Mouse (Mus musculus) megakaryocyte-erythroid progenitor cell, adult 5-6 weeks (primary cell): ENCODE data around the gene Nelfa. TPM values are rescaled to one million over a fixed set of nuclear protein-coding genes. Genes with fewer than 3 reads are reported as not detected.

Experiments used
- ATAC-seq: replicated peaks from 2 replicates; pipeline ENCODE4 v1.8.0; 2016; ENCODE audit warnings: mild to moderate bottlenecking, inconsistent platforms; ENCODE audit not compliant: severe bottlenecking, poor library complexity, low FRiP score, low TSS enrichment
- total RNA-seq, 2 experiments: library from RNA; stranded (forward) in 1 of 2; stranded (reverse) in 1 of 2; fragments of 200-1000, 215-1000 nt in 1 of 2; fragments of >200 nt in 1 of 2; fragmentation: Nextera tagmentation in 1 of 2; gene quantifications; 2 replicates each; pipeline ENCODE4 v1.2.3; 2014 to 2017

Nelfa gene
- total RNA-seq, 2 experiments from 2014 or later = 35.0 to 54.2 TPM

- no peak for ATAC-seq
Observed at GRCm38 (mm10) chr5:33851466-33851865, 84.7 kb downstream of the Nelfa start.

Other genes with a start within 250 kb of the Nelfa start
- not detected in 2 replicates for gene Fgfr3, start 214.7 kb downstream of the Nelfa start, total RNA-seq (2014; fragmentation: Nextera tagmentation)
- not detected in 2 replicates for gene Fgfr3, start 214.7 kb downstream of the Nelfa start, total RNA-seq (2017)
- 21.0 and 26.1 TPM in 2 replicates for gene Letm1, start 153.6 kb downstream of the Nelfa start, total RNA-seq (2014; fragmentation: Nextera tagmentation)
- 20.6 and 23.1 TPM in 2 replicates for gene Letm1, start 153.6 kb downstream of the Nelfa start, total RNA-seq (2017)
- 53.6 and 74.0 TPM in 2 replicates for gene Nsd2, start 115.7 kb downstream of the Nelfa start, total RNA-seq (2014; fragmentation: Nextera tagmentation)
- 42.2 and 74.4 TPM in 2 replicates for gene Nsd2, start 115.7 kb downstream of the Nelfa start, total RNA-seq (2017)
- not detected in 2 replicates for gene Gm1673, start 47.0 kb upstream of the Nelfa start, total RNA-seq (2014; fragmentation: Nextera tagmentation)
- not detected in 2 replicates for gene Gm1673, start 47.0 kb upstream of the Nelfa start, total RNA-seq (2017)
- gene Nat8l, start 59.6 kb upstream of the Nelfa start, total RNA-seq (2014; fragmentation: Nextera tagmentation) = not detected in 2 replicates
- gene Nat8l, start 59.6 kb upstream of the Nelfa start, total RNA-seq (2017) = 0.23 TPM in 1 of 2 replicates, not detected in the other
- 0.26 and 3.1 TPM in 2 replicates for gene Poln, start 233.0 kb upstream of the Nelfa start, total RNA-seq (2014; fragmentation: Nextera tagmentation)
- 2.6 and 6.3 TPM in 2 replicates for gene Poln, start 233.0 kb upstream of the Nelfa start, total RNA-seq (2017)
- 45.3 and 52.4 TPM in 2 replicates for gene Haus3, start 233.1 kb upstream of the Nelfa start, total RNA-seq (2014; fragmentation: Nextera tagmentation)
- gene Haus3, start 233.1 kb upstream of the Nelfa start, total RNA-seq (2017) = 83.0 and 139 TPM in 2 replicates